Mouse (Mus musculus) cerebellum, adult 11 months (tissue): ENCODE measurements around the gene Adgra3.

Source experiments
- DNase-seq: peaks from one replicate; pipeline ENCODE4 v3.0.0; 2022

The Adgra3 gene

DNA sequence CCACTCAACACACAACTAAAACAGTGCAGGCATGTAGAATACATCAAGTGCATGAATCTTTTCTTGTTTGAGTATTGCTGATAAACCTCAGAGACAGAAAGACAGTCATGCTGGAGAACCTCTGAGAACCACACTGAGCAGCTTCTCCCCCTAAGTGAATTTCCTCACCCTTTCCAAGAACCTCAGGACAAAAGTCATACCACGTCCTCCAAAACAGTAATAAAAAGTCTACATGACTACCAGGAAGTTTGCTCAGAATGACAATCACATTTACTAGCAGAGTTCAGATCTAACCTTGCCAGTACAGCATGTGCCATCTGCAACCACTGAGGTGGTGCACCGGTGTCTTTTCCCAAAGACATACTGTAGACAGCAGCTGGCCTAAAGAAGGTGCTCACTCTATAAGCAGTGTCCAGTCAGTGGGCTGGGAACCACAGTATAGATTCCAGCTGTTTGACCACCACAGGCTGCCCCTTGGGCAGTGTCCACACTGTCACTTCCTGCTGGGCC, 27.0 kb downstream of the Adgra3 start:
- no peak for DNase-seq

DNA sequence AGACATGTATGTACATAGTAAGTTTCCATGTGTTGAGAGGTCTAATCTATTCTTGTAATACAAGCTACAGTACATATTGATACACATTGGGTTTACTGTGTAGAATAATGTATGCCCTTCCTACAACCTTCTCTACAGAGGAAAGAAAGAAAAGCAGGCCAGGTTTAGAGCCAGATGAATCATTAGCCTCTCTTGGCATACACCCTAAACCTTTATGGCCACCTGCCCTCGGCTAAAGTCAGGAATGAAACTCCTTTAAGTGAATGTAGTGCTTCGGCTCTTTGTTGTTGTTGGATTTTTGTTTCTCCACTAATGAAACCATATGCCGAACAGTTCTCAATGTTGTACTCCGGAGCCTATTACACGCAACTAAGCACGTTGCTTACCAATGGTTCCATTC, 27.5 kb downstream of the Adgra3 start:
- DNase-seq: no peak

DNA sequence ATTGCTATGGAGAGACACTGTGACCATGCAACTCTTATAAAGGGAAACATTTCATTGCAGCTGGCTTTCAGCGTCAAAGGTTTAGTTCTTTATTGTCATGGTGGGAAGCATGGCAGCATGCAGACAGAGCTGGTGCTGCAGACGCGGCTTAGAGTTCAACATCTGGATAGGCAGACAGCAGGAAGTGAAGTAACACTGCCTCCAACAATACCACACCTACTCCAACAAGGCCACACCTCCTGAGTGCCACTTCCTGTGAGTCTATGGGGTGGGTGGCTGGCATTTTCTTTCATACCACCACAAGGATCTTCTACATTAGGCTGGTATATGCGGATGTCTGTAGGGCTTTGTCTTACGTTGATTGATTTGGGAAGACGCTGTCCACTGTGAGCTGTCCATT, 29.1 kb downstream of the Adgra3 start:
- no peak for DNase-seq

DNA sequence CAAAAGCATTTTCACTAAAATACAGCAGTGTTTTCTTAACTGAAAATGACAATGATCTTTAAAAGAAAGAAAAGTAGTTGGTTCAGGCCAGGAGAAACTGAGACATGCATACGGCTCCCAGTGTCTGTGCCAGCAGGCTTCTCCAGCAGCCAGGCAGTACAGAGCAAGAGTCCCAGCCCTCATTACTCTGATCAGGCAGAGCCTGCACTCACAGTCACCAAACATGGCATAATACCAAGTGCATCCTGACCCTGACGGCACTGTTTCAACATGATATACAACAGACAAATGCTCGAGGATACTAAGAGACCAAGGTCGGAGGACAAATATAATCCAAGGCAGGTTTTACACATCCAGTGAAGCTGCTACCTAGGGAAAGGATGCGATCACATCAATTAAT, 31.2 kb downstream of the Adgra3 start:
- no peak for DNase-seq

- no peak for DNase-seq
Measured at GRCm38 (mm10) chr5:50027001-50027400, 31.8 kb downstream of the Adgra3 start.

- no peak for DNase-seq
Measured at GRCm38 (mm10) chr5:50026148-50026547, 32.7 kb downstream of the Adgra3 start.

GRCm38 (mm10) chr5:50024097-50024496, 34.7 kb downstream of the Adgra3 start:
- no peak for DNase-seq

GRCm38 (mm10) chr5:50015987-50016587, 42.7 kb downstream of the Adgra3 start:
- no peak for DNase-seq

GRCm38 (mm10) chr5:50015147-50015697, 43.6 kb downstream of the Adgra3 start:
- DNase-seq: no peak

DNA sequence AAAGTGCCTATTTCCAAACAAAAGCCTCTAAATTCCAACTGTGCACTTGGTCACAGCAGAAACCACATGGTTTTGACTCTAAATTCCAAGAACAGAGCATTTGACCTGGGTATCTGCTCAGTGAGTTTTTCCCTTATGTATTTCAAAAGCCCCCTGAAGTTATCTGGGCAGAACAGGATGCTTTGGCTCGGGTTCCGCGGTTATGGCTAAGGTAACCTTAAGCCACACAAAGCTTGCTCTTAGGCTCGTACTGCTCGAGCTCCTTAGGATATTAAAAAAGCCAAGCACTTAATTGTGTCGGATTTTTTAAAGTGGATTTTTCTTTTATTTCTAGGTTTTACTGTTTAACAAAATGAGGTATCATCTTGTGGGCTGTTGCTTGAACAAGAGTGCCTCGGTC, 44.1 kb downstream of the Adgra3 start:
- DNase-seq: no peak

GRCm38 (mm10) chr5:50013965-50014364, 44.8 kb downstream of the Adgra3 start:
- no peak for DNase-seq

DNA sequence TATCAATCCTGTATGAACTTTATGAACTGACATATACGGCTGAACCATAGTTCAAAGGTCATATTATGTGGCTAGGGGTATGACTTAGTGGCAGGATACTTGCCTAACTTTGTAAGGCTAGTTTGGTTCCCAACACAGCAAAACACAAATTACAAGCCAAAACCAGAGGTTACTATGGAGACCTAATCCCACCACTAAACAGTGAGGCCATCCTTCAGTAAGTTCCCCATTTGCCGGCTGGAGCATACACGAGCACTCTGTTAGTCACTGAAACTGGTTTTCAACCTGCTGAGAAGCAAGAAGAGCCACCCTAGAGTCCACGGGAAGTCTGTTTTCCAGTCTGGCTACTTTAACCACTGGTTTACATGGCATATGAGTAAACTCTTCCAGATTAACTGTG, 50.0 kb downstream of the Adgra3 start:
- no peak for DNase-seq

DNA sequence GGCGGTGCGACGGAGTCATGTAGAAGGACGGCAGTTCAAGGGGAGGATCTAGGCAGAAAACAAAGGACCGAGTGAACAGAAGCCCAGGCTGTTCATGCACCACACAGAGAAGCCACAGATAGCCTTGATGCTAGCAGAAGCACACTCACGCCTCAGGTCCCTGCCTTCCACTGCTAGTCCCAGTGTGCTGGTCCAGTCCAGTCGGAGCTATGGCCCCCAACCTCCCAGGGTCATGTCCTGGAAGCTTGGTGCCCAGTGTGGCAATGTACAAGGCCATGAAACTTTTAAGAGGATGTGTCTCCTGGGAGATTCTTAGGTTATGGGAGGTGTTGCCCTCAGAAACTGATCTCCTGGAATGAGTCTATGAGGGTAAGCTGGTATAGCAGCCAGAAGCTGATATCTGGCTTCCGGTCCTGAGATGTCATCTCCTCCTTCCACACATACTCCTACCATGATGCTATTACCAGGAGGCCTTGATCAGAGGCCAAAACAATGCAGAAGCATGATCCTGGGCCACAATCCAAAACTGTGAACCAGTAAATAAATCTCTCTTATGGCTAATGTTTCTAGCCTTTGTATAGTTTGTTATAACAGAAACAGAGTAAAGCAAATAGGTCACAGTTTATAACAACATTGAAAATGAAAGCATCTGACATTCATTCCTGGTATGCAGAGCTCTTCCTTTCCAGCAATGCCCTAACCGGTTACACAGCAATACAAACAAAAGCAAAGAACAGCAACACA, 51.7 kb downstream of the Adgra3 start:
- no peak for DNase-seq

- no peak for DNase-seq
Measured at GRCm38 (mm10) chr5:50002269-50002668, 56.5 kb downstream of the Adgra3 start.

- no peak for DNase-seq
Measured at GRCm38 (mm10) chr5:49999764-50000163, 59.0 kb downstream of the Adgra3 start.

- DNase-seq: no peak
Measured at GRCm38 (mm10) chr5:49997019-49997418, 61.8 kb downstream of the Adgra3 start.

DNA sequence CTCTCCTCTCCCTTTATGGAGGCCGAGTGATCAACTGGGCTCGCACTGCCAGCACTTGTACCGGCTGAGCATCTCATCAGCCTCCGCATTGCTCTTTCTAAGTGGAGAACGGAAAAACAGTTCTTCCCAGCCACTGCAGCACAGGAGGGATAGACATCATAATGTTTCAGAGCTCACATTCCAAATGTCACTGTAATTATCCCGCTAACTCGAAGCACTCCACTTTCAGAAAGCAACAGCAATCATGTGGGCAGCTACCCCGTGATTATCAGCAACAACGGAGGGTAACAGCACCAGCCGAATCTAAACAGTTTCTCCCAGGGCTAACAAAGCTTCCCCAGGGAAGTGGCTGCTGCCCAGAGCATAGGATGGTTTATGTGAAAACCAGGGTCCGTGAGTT, 62.3 kb downstream of the Adgra3 start:
- no peak for DNase-seq

- DNase-seq: no peak
Measured at GRCm38 (mm10) chr5:49990737-49991323, 68.0 kb downstream of the Adgra3 start.

- DNase-seq: no peak
Measured at GRCm38 (mm10) chr5:49988015-49988798, 70.6 kb downstream of the Adgra3 start.

GRCm38 (mm10) chr5:49980727-49981126, 78.1 kb downstream of the Adgra3 start:
- DNase-seq: no peak

DNA sequence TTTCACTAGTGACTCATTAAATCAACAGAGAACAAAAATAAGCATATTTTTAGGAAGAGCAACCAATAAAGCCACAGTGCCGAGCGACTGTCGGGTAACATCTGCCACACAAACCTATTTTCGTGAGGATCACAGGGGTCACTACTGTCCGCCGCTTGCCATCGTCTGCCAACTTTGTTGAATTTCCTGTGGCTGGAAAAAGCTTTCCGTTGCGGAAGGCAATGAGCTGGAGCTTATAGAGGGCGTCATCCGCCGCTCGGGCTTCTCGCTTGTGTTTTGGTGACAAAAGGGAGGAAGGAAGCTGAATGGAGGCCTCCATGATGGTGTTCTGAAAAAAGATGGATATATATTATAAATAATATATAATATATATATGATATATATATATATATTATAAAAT, 79.6 kb downstream of the Adgra3 start:
- DNase-seq: no peak

GRCm38 (mm10) chr5:49975971-49976370, 82.8 kb downstream of the Adgra3 start:
- peak; percentile 40 for DNase-seq

DNA sequence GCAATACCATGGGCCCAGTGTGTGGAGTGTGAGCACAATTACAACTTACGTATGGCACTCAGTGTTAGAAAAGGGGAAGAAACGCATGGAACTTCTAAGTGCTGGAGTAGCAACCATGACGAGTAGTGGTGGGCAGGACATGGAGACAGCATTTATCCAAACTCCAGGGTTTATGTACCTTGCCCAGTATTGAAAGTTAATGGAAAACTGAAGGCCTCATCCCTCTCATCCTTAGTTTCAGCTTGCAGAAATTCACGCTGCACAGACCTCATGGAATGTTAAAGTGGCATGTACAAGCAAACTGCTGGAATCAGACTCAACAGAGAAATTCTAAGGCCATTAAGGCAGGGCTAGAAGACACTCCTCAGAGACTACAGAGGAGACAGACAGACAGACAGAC, 84.6 kb downstream of the Adgra3 start:
- no peak for DNase-seq
